Mouse (Mus musculus): ENCODE data around the gene Kif14. TPM values are rescaled to one million over a fixed set of nuclear protein-coding genes. Genes with fewer than 3 reads are reported as not detected.
"Not testable (repeated sequence)": the region's sequence is repeated elsewhere in the genome, so short reads cannot be mapped to it uniquely, and the experiment has no call there.

Kif14 gene
- polyA plus RNA-seq, 1 experiment = 0.34 TPM

- Histone ChIP-seq H3K27me3 (ENCODE audit: control insufficient read depth, insufficient read depth, low read length) (no peaks in the 10 kb centered on the region), H3K27ac (ENCODE audit: insufficient read depth, low read depth, low read length) (no peak overlapping the region), H3K36me3 (ENCODE audit: control insufficient read depth, insufficient read depth, low read length) (no peaks in the 10 kb centered on the region), H3K4me1 (ENCODE audit: control insufficient read depth, insufficient read depth, insufficient read length, low read length) (no peaks in the 10 kb centered on the region), H3K4me3 (ENCODE audit: low read depth, low read length) (no peak overlapping the region)
- TF ChIP-seq CTCF (IDR thresholded peaks at IDR 0.05; ENCODE audit: extremely low read depth, insufficient read length, insufficient replicate concordance, low read depth, low read length) (no peak), POLR2A (IDR thresholded peaks at IDR 0.05; ENCODE audit: low read depth, low read length) (no peak)
- WGBS = 91% methylated on average over 3 of the region's 3 CpGs
These were observed 88.5 kb downstream of the Kif14 start for GRCm38 (mm10) chr1:136554686-136555085.

DNA sequence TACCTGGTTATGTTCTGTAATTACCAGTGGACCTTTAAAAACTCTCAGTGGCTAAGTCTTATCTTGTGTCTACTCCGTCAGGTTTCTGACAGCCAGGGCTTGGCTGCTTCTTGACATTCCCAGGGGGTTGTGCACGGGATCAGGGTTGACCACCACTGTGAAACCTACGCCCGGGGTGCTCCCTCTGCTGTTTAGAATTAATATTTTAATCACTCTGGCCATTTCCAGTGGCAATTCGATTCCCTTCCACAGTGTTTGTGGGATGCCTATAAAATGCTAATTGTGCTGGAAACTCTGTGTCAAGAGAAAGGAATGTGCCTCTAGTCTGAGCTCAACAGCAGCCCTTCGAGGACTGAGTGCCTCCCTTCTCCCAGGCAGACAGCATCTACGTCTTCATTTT is 89.7 kb downstream of the Kif14 start:
- Histone ChIP-seq H3K4me3 (ENCODE audit: low read depth, low read length) (no peak overlapping the region), H3K27me3 (ENCODE audit: control insufficient read depth, insufficient read depth, low read length) (no peaks in the 10 kb centered on the region), H3K4me1 (ENCODE audit: control insufficient read depth, insufficient read depth, insufficient read length, low read length) (no peaks in the 10 kb centered on the region), H3K36me3 (ENCODE audit: control insufficient read depth, insufficient read depth, low read length) (no peaks in the 10 kb centered on the region), H3K27ac (ENCODE audit: insufficient read depth, low read depth, low read length) (no peak overlapping the region)
- WGBS = 52% methylated on average over 7 of the region's 7 CpGs
- TF ChIP-seq POLR2A (IDR thresholded peaks at IDR 0.05; ENCODE audit: low read depth, low read length) (no peak), CTCF (IDR thresholded peaks at IDR 0.05; ENCODE audit: extremely low read depth, insufficient read length, insufficient replicate concordance, low read depth, low read length) (no peak)

DNA sequence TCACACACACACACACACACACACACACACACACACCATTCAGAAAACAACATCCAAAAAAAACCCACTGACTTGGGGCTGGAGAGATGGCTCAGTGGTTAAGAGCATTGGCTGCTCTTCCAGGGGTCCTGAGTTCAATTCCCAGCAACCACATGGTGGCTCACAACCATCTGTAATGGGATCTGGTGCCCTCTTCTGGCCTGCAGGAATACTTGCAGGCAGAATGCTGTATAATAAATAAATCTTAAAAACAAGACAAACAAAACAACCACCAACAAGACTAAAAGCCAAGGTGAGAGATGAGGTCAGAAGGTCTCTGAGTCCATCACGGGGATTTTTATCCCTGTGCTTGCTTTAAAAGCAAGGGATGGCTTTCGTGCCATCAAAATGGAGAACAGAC is 90.5 kb downstream of the Kif14 start:
- not testable (repeated sequence) for H3K27ac ChIP-seq (ENCODE audit: insufficient read depth, low read depth, low read length); H3K4me1 ChIP-seq (ENCODE audit: control insufficient read depth, insufficient read depth, insufficient read length, low read length); H3K4me3 ChIP-seq (ENCODE audit: low read depth, low read length); H3K27me3 ChIP-seq (ENCODE audit: control insufficient read depth, insufficient read depth, low read length); H3K36me3 ChIP-seq (ENCODE audit: control insufficient read depth, insufficient read depth, low read length)
- 87% methylated on average over 2 of the region's 2 CpGs for WGBS

DNA sequence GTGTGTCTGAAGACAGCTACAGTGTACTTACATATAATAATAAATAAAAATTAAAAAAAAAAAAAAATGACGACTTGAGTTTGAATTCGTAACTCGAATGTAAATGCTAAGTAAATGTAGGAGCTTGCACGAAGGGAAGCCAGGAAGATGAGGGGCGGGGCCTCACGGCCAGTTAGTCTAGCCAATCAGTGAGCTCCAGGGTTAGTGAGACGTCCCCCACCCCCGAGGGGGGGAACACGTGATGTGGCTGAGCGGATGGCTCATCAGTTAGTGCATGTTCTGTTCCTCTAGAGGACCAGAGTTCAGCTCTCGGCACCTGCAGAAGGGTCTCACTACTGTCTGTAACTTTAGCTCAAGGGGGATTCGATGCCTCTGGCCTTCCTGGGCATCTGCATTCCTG is 91.3 kb downstream of the Kif14 start:
- WGBS = 87% methylated on average over 12 of the region's 12 CpGs
- H3K4me1 ChIP-seq (ENCODE audit: control insufficient read depth, insufficient read depth, insufficient read length, low read length) = no peaks in the 10 kb centered on the region
- no peak overlapping the region for H3K27ac ChIP-seq (ENCODE audit: insufficient read depth, low read depth, low read length)
- no peak overlapping the region for H3K4me3 ChIP-seq (ENCODE audit: low read depth, low read length)
- no peaks in the 10 kb centered on the region for H3K27me3 ChIP-seq (ENCODE audit: control insufficient read depth, insufficient read depth, low read length)
- H3K36me3 ChIP-seq (ENCODE audit: control insufficient read depth, insufficient read depth, low read length) = no peaks in the 10 kb centered on the region
- TF ChIP-seq POLR2A (IDR thresholded peaks at IDR 0.05; ENCODE audit: low read depth, low read length) = no peak
- TF ChIP-seq CTCF (IDR thresholded peaks at IDR 0.05; ENCODE audit: extremely low read depth, insufficient read length, insufficient replicate concordance, low read depth, low read length) = no peak

GRCm38 (mm10) chr1:136558762-136559161 is 92.6 kb downstream of the Kif14 start:
- H3K4me1 ChIP-seq (ENCODE audit: control insufficient read depth, insufficient read depth, insufficient read length, low read length) = no peaks in the 10 kb centered on the region
- no peaks in the 10 kb centered on the region for H3K36me3 ChIP-seq (ENCODE audit: control insufficient read depth, insufficient read depth, low read length)
- no peaks in the 10 kb centered on the region for H3K27me3 ChIP-seq (ENCODE audit: control insufficient read depth, insufficient read depth, low read length)
- H3K4me3 ChIP-seq (ENCODE audit: low read depth, low read length) = no peak overlapping the region
- WGBS = 62% methylated on average over 5 of the region's 5 CpGs
- H3K27ac ChIP-seq (ENCODE audit: insufficient read depth, low read depth, low read length) = no peak overlapping the region
- TF ChIP-seq CTCF (IDR thresholded peaks at IDR 0.05; ENCODE audit: extremely low read depth, insufficient read length, insufficient replicate concordance, low read depth, low read length) = no peak
- TF ChIP-seq POLR2A (IDR thresholded peaks at IDR 0.05; ENCODE audit: low read depth, low read length) = no peak

GRCm38 (mm10) chr1:136559284-136559683 is 93.1 kb downstream of the Kif14 start:
- H3K4me3 ChIP-seq (ENCODE audit: low read depth, low read length) = no peak overlapping the region
- H3K4me1 ChIP-seq (ENCODE audit: control insufficient read depth, insufficient read depth, insufficient read length, low read length) = no peaks in the 10 kb centered on the region
- H3K27ac ChIP-seq (ENCODE audit: insufficient read depth, low read depth, low read length) = no peak overlapping the region
- 38% methylated on average over 5 of the region's 5 CpGs for whole genome bisulfite sequencing
- no peaks in the 10 kb centered on the region for H3K27me3 ChIP-seq (ENCODE audit: control insufficient read depth, insufficient read depth, low read length)
- TF ChIP-seq POLR2A (IDR thresholded peaks at IDR 0.05; ENCODE audit: low read depth, low read length) (no peak), CTCF (IDR thresholded peaks at IDR 0.05; ENCODE audit: extremely low read depth, insufficient read length, insufficient replicate concordance, low read depth, low read length) (no peak)
- no peaks in the 10 kb centered on the region for H3K36me3 ChIP-seq (ENCODE audit: control insufficient read depth, insufficient read depth, low read length)

DNA sequence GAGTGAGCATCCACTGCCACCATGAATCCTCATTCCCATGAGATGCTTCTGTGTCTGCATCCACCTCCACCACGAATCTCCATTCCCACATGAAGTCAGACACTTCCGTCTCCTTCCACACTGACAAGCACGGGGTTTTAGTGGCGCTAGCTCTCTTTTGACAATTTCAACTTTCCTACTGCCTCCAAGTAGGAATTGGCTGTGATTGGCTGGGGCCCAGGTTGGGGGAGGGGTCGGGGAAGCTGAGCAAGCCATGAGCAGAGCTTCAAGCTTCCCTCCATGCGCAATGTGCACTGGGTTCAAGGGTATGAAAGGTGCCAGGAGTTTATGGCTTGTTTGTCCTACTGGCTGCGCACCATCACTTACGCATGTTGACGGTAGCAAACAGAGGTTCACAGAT is 93.6 kb downstream of the Kif14 start:
- Histone ChIP-seq H3K27ac (ENCODE audit: insufficient read depth, low read depth, low read length) (no peak overlapping the region), H3K4me1 (ENCODE audit: control insufficient read depth, insufficient read depth, insufficient read length, low read length) (no peaks in the 10 kb centered on the region), H3K4me3 (ENCODE audit: low read depth, low read length) (no peak overlapping the region), H3K36me3 (ENCODE audit: control insufficient read depth, insufficient read depth, low read length) (no peaks in the 10 kb centered on the region), H3K27me3 (ENCODE audit: control insufficient read depth, insufficient read depth, low read length) (no peaks in the 10 kb centered on the region)
- TF ChIP-seq POLR2A (IDR thresholded peaks at IDR 0.05; ENCODE audit: low read depth, low read length) (no peak), CTCF (IDR thresholded peaks at IDR 0.05; ENCODE audit: extremely low read depth, insufficient read length, insufficient replicate concordance, low read depth, low read length) (no peak)
- 60% methylated on average over 9 of the region's 9 CpGs for WGBS

DNA sequence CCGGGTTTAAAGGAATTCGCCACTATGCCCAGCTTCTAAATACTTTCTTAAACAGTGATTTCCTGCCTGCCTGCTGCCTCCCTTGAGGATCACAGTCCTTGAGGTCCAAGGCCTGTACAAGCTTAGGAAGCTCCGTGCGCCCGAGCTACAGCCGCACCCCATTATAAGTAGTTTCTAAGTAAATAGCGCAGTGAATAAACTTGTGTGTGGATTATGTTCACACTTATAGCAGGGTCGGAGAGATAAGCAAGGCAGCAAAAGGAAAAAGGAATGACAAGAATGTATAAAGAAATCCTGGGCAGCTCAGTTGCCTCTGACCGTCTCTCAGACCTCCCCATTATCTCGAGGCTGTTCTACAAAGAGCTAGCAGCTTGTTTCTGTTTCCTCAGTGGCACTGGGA is 95.7 kb downstream of the Kif14 start:
- no peaks in the 10 kb centered on the region for H3K27me3 ChIP-seq (ENCODE audit: control insufficient read depth, insufficient read depth, low read length)
- H3K27ac ChIP-seq (ENCODE audit: insufficient read depth, low read depth, low read length) = no peak overlapping the region
- H3K4me1 ChIP-seq (ENCODE audit: control insufficient read depth, insufficient read depth, insufficient read length, low read length) = peaks cover 8% of the 10 kb centered on the region
- no peaks in the 10 kb centered on the region for H3K36me3 ChIP-seq (ENCODE audit: control insufficient read depth, insufficient read depth, low read length)
- 25% methylated on average over 10 of the region's 10 CpGs for WGBS
- no peak for TF ChIP-seq POLR2A (IDR thresholded peaks at IDR 0.05; ENCODE audit: low read depth, low read length)
- TF ChIP-seq CTCF (IDR thresholded peaks at IDR 0.05; ENCODE audit: extremely low read depth, insufficient read length, insufficient replicate concordance, low read depth, low read length) = no peak
- H3K4me3 ChIP-seq (ENCODE audit: low read depth, low read length) = no peak overlapping the region

All from small intestine, adult 2 months (tissue).